Mouse (Mus musculus) myocyte (in vitro differentiated cells): ENCODE measurements around the gene Cracr2a.

Source experiments
- CEBPB ChIP-seq: IDR thresholded peaks from 2 replicates; pipeline ENCODE4 v1.6.1; 2011; ENCODE audit warnings: mild to moderate bottlenecking, moderate library complexity; ENCODE audit not compliant: poor library complexity, insufficient read depth, severe bottlenecking
- E2F4 ChIP-seq: IDR thresholded peaks from one replicate; pipeline ENCODE4 v1.6.1; 2011; ENCODE audit warnings: mild to moderate bottlenecking, control low read depth, moderate library complexity; ENCODE audit not compliant: insufficient read depth
- MAX ChIP-seq: IDR thresholded peaks from one replicate; pipeline ENCODE4 v1.6.1; 2011; ENCODE audit warnings: low read depth, mild to moderate bottlenecking, control low read depth
- MYOG ChIP-seq, 3 experiments: IDR thresholded peaks; one replicate each; pipeline ENCODE4 v1.6.1; 2011; ENCODE audit warnings: control low read depth in 2 of 3, low read depth in 2 of 3, mild to moderate bottlenecking in 2 of 3; ENCODE audit not compliant: insufficient read length in 2 of 3, control insufficient read depth in 1 of 3, insufficient read depth in 1 of 3
- POLR2A ChIP-seq: IDR thresholded peaks from one replicate; pipeline ENCODE4 v1.6.1; 2011; ENCODE audit warnings: low read depth, mild to moderate bottlenecking, control low read depth, moderate library complexity; ENCODE audit not compliant: insufficient read length
- POLR2AphosphoS2 ChIP-seq: IDR thresholded peaks from one replicate; pipeline ENCODE4 v1.6.1; 2011; ENCODE audit warnings: low read depth, control low read depth; ENCODE audit not compliant: insufficient read length
- TCF12 ChIP-seq: IDR thresholded peaks from one replicate; pipeline ENCODE4 v1.6.1; 2011; ENCODE audit warnings: mild to moderate bottlenecking, control low read depth; ENCODE audit not compliant: poor library complexity, insufficient read depth, severe bottlenecking
- USF1 ChIP-seq: IDR thresholded peaks from one replicate; pipeline ENCODE4 v1.6.1; 2011; ENCODE audit warnings: low read depth, mild to moderate bottlenecking, control low read depth, moderate library complexity

GRCm38 (mm10) chr6:127609673-127610072, 48.5 kb downstream of the Cracr2a start:
- TF ChIP-seq POLR2A, result no peak
- TF ChIP-seq MAX, result no peak
- no peak for TF ChIP-seq E2F4
- no peak for TF ChIP-seq CEBPB
- no peak for TF ChIP-seq TCF12
- no peak for TF ChIP-seq MYOG (IDR thresholded peaks at IDR 0.05; ENCODE audit: control insufficient read depth in 1 of 3, insufficient read depth in 1 of 3, insufficient read length in 2 of 3, low read depth in 2 of 3)
- no peak for TF ChIP-seq USF1
- TF ChIP-seq POLR2AphosphoS2, result no peak
